ENCODE assay signal across 9 mouse cellular contexts in the genomic region with DNA sequence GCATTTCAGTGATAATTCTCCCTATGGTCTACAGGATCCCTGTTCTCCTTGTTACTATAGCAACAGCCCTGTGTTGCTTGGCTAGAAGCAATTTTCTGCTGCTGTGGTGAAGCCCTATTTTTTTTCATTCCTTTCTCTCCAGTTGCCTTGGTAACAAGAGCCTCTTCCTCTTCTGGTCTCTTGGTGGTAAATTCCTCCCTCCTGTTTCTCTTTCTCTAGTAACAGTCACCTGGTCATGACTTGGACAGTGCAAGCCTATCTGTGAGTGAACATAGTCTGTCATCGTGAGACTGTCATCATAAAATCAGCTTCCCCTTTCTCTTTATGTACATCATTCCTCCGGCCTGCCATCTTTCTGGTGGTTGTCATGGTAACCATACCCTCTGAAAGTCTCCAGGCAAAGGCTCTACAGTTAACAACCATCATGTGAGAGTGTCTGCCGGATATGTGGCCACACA. TPM values are rescaled to one million over a fixed set of nuclear protein-coding genes. Genes with fewer than 3 reads are reported as not detected.
A peak's percentile ranks its signal among the peaks of the same experiment; 100 is the strongest.
DNase-seq lines count a peak whose midpoint lies in the region; ATAC-seq and TF ChIP-seq lines count a peak whose summit lies in the region.
"Had no signal": no experiment of that assay in that cellular context is flagged by ENCODE, and none has a peak within 500 bp of the region (broad histone marks: within the 10 kb centered on the region; RNA-seq: fewer than 3 reads in every experiment).

No protein-coding gene starts in this region.

- H3K4me1 ChIP-seq in CH12.LX (ENCODE audit: control insufficient read depth in 1 of 2, insufficient read depth in 2 of 2) = peaks cover 4 to 36% of the 10 kb centered on the region in 2 experiments; a peak in 3 of 4 replicates
- peaks cover 57% of the 10 kb centered on the region for H3K4me1 ChIP-seq in hindbrain, embryonic 15.5 days (replicated peaks)
- H3K4me1 ChIP-seq in thymus, adult 2 months (replicated peaks; ENCODE audit: control insufficient read depth, insufficient read depth, low read length) = peaks cover 7% of the 10 kb centered on the region
- H3K4me1 ChIP-seq in intestine, embryonic 16.5 days (ENCODE audit: control insufficient read depth, insufficient read depth, low read length) = peaks cover 16% of the 10 kb centered on the region

- H3K36me3 ChIP-seq in CH12.LX (replicated peaks in 1 of 2; ENCODE audit: control insufficient read depth in 1 of 2, insufficient read depth in 1 of 2, low read length in 1 of 2) = peaks cover 0 to 2% of the 10 kb centered on the region in 2 experiments
- H3K36me3 ChIP-seq in hindbrain, embryonic 15.5 days = no peaks in the 10 kb centered on the region
- no peaks in the 10 kb centered on the region for H3K36me3 ChIP-seq in thymus, adult 2 months (ENCODE audit: control insufficient read depth, insufficient read depth, low read length)
- H3K36me3 ChIP-seq in intestine, embryonic 16.5 days (ENCODE audit: control insufficient read depth, insufficient read depth, low read length) = no peaks in the 10 kb centered on the region

- no peaks in the 10 kb centered on the region for H3K27me3 ChIP-seq in CH12.LX (replicated peaks)
- H3K27me3 ChIP-seq in hindbrain, embryonic 15.5 days = no peaks in the 10 kb centered on the region
- no peaks in the 10 kb centered on the region for H3K27me3 ChIP-seq in thymus, adult 2 months (ENCODE audit: control insufficient read depth, insufficient read depth, low read length)
- no peaks in the 10 kb centered on the region for H3K27me3 ChIP-seq in intestine, embryonic 16.5 days (replicated peaks; ENCODE audit: control insufficient read depth, insufficient read depth, low read length)

- H3K9ac ChIP-seq in CH12.LX (ENCODE audit: insufficient read depth, low read depth) = no peak overlapping the region
- no peak overlapping the region for H3K9ac ChIP-seq in hindbrain, embryonic 15.5 days
- H3K9ac ChIP-seq in intestine, embryonic 16.5 days (ENCODE audit: low read depth, low read length) = no peak overlapping the region

- peaks cover 24% of the 10 kb centered on the region for H3K79me2 ChIP-seq in CH12.LX (replicated peaks; ENCODE audit: control insufficient read depth, extremely low read depth, insufficient read depth, poor library complexity, severe bottlenecking)

- no peaks in the 10 kb centered on the region for H3K9me3 ChIP-seq in CH12.LX (replicated peaks; ENCODE audit: low read length)
- no peaks in the 10 kb centered on the region for H3K9me3 ChIP-seq in hindbrain, embryonic 15.5 days
- no peaks in the 10 kb centered on the region for H3K9me3 ChIP-seq in intestine, embryonic 16.5 days (ENCODE audit: control insufficient read depth, low read length)

- WGBS in hindbrain, embryonic 15.5 days = 6% methylated on average over 3 of the region's 3 CpGs
- WGBS in thymus, adult 2 months = 17% methylated on average over 3 of the region's 3 CpGs
- 37% methylated on average over 3 of the region's 3 CpGs for WGBS in intestine, embryonic 16.5 days

- no peak for TF ChIP-seq RAD21 in CH12.LX (IDR thresholded peaks at IDR 0.05; ENCODE audit: low read depth, low read length)

- DNase-seq in CH12.LX (ENCODE audit: extremely low read depth) = peak; percentile 56
- DNase-seq in embryo, embryonic 11 days = peak; percentile 82
- DNase-seq in thymus, adult 2 months = no peak
- DNase-seq in adrenal gland, adult 2 months = no peak

- TF ChIP-seq CTCF in CH12.LX (conservative IDR thresholded peaks at IDR 0.05 in 1 of 2, IDR thresholded peaks at IDR 0.05 in 1 of 2; ENCODE audit: low read depth in 2 of 2, low read length in 2 of 2) = no peak
- TF ChIP-seq CTCF in thymus, adult 2 months (IDR thresholded peaks at IDR 0.05; ENCODE audit: borderline replicate concordance, control insufficient read depth, extremely low read depth, insufficient read depth, low read length, poor library complexity) = no peak

- no peak overlapping the region for H3K27ac ChIP-seq in CH12.LX (ENCODE audit: insufficient read depth, low read depth)
- peak overlapping the region; percentile 96 for H3K27ac ChIP-seq in hindbrain, embryonic 15.5 days (replicated peaks)
- H3K27ac ChIP-seq in thymus, adult 2 months (ENCODE audit: control insufficient read depth, insufficient read depth, low read length) = no peak overlapping the region
- no peak overlapping the region for H3K27ac ChIP-seq in intestine, embryonic 16.5 days (ENCODE audit: low read length)
- H3K27ac ChIP-seq: macrophage had no signal

- dilution Hi-C loops in CH12.LX (cut with MboI; ENCODE audit: extremely low pct_ligation_motif_present, extremely low pct_unique_long_range_greater_than_20kb, low sequenced_read_pairs) = no loop called here

- TF ChIP-seq POLR2A in CH12.LX (IDR thresholded peaks at IDR 0.05; ENCODE audit: low read depth, low read length) = no peak
- no peak for TF ChIP-seq POLR2A in thymus, adult 2 months (IDR thresholded peaks at IDR 0.05; ENCODE audit: control insufficient read depth, extremely low read depth, insufficient read depth, low read length, poor library complexity)

- in situ Hi-C loops in CH12.LX (cut with MboI; ENCODE audit: low pct_ligation_motif_present, low pct_unique_long_range_greater_than_20kb, low sequenced_read_pairs) = no loop called here

- no peak overlapping the region for H3K4me2 ChIP-seq in CH12.LX (ENCODE audit: insufficient read depth, low read depth, poor library complexity, severe bottlenecking)
- peak overlapping the region; percentile 49 for H3K4me2 ChIP-seq in hindbrain, embryonic 15.5 days
- H3K4me2 ChIP-seq in intestine, embryonic 16.5 days (ENCODE audit: low read depth, low read length) = no peak overlapping the region

- peak; percentile 83 for ATAC-seq in hindbrain, embryonic 15.5 days (ENCODE audit: low FRiP score, low read depth)
- ATAC-seq in monocyte, adult 5-6 weeks (replicated peaks; ENCODE audit: insufficient number of reproducible peaks, low FRiP score, low TSS enrichment, poor library complexity, severe bottlenecking) = peak; percentile 55
- ATAC-seq in intestine, embryonic 16.5 days = no peak
- no peak for ATAC-seq in activated CD4-positive, CD25-positive, alpha-beta regulatory T cell, adult 4 months

- TF ChIP-seq EP300 in CH12.LX (IDR thresholded peaks at IDR 0.05; ENCODE audit: low read length) = no peak

- H3K4me3 ChIP-seq in CH12.LX (replicated peaks in 1 of 3; ENCODE audit: low read depth in 2 of 3, low read length in 2 of 3, poor library complexity in 1 of 3) = no peak overlapping the region
- H3K4me3 ChIP-seq in hindbrain, embryonic 15.5 days = 0 out of 2 replicates have a peak overlapping the region, but pooled peaks have one; percentile 3
- no peak overlapping the region for H3K4me3 ChIP-seq in thymus, adult 2 months (ENCODE audit: control insufficient read depth, insufficient read depth, low read length)
- no peak overlapping the region for H3K4me3 ChIP-seq in intestine, embryonic 16.5 days (ENCODE audit: low read length)

TF ChIP-seq in CH12.LX, 34 proteins besides CTCF, POLR2A, EP300 and RAD21:
- no peak for TF ChIP-seq JUND (conservative IDR thresholded peaks at IDR 0.05; ENCODE audit: low read depth, low read length)
- TF ChIP-seq ETS1 (conservative IDR thresholded peaks at IDR 0.05; ENCODE audit: low read depth, low read length) = no peak
- peak; percentile 82 for TF ChIP-seq ZNF384 (IDR thresholded peaks at IDR 0.05; ENCODE audit: low read depth, low read length)
- no peak for TF ChIP-seq RCOR1 (conservative IDR thresholded peaks at IDR 0.05; ENCODE audit: low read depth, low read length)

RNA-seq across cellular contexts. Expression of a gene that starts 2.4 kb away (rescaled TPM):
- 17.7 and 18.9 TPM in 2 replicates for total RNA-seq in CH12.LX (2012; rRNA removed)
- 21.3 and 21.9 TPM in 2 replicates for total RNA-seq in CH12.LX (2014; rRNA removed)
- polyA plus RNA-seq in CH12.LX (2012; ENCODE audit: insufficient read length, low read depth) = 19.8 and 22.2 TPM in 2 replicates
- 21.6 and 21.7 TPM in 2 replicates for polyA plus RNA-seq in hindbrain, embryonic 15.5 days (2015; fragmentation: Nextera tagmentation; extraction: Ambion mirVana)
- 14.1 to 23.3 TPM (median 15.6 TPM) in 3 replicates for total RNA-seq in monocyte, adult 5-6 weeks (2017)
- 8.3 and 9.3 TPM in 2 replicates for polyA plus RNA-seq in thymus, adult 2 months (2012; rRNA removed)
- 12.7 and 16.0 TPM in 2 replicates for polyA plus RNA-seq in intestine, embryonic 16.5 days (2015; fragmentation: Nextera tagmentation; extraction: Ambion mirVana)
- 10 to 100 TPM; 17.0 to 21.8 TPM for total RNA-seq in adrenal gland, adult 2 months (2021)
- polyA plus RNA-seq in adrenal gland, adult 2 months (2012; rRNA removed) = 3.4 and 4.3 TPM in 2 replicates
- 10 to 100 TPM; 16.5 to 17.2 TPM for polyA plus RNA-seq in activated CD4-positive, CD25-positive, alpha-beta regulatory T cell, adult 4 months (2017; shearing (Covaris generic))

RNA-seq across cellular contexts. Expression of a gene that starts 18.5 kb away (rescaled TPM):
- total RNA-seq in CH12.LX (2012; rRNA removed) (0.46 and 0.51 TPM in 2 replicates), CH12.LX (2014; rRNA removed) (0.38 and 0.41 TPM in 2 replicates)
- polyA plus RNA-seq in CH12.LX (2012; ENCODE audit: insufficient read length, low read depth) = 0.44 and 0.65 TPM in 2 replicates
- polyA plus RNA-seq in hindbrain, embryonic 15.5 days (2015; fragmentation: Nextera tagmentation; extraction: Ambion mirVana) = 63.0 and 66.3 TPM in 2 replicates
- total RNA-seq in monocyte, adult 5-6 weeks (2017) = 1.3 TPM in 1 of 3 replicates, not detected in the others
- polyA plus RNA-seq in thymus, adult 2 months (2012; rRNA removed) = 4.3 and 5.2 TPM in 2 replicates
- polyA plus RNA-seq in intestine, embryonic 16.5 days (2015; fragmentation: Nextera tagmentation; extraction: Ambion mirVana) = 5.1 and 5.3 TPM in 2 replicates
- 1 to 10 TPM; 1.6 to 2.6 TPM for total RNA-seq in adrenal gland, adult 2 months (2021)
- polyA plus RNA-seq in adrenal gland, adult 2 months (2012; rRNA removed) = 0.54 and 1.2 TPM in 2 replicates
- not detected for polyA plus RNA-seq in activated CD4-positive, CD25-positive, alpha-beta regulatory T cell, adult 4 months (2017; shearing (Covaris generic))

RNA-seq across cellular contexts. Expression of a gene that starts 53.0 kb away (rescaled TPM):
- total RNA-seq in CH12.LX (2012; rRNA removed) (17.3 and 29.8 TPM in 2 replicates), CH12.LX (2014; rRNA removed) (15.2 and 18.3 TPM in 2 replicates)
- 13.0 and 17.4 TPM in 2 replicates for polyA plus RNA-seq in CH12.LX (2012; ENCODE audit: insufficient read length, low read depth)
- polyA plus RNA-seq in hindbrain, embryonic 15.5 days (2015; fragmentation: Nextera tagmentation; extraction: Ambion mirVana) = 28.8 and 32.3 TPM in 2 replicates
- not detected in 3 replicates for total RNA-seq in monocyte, adult 5-6 weeks (2017)
- polyA plus RNA-seq in thymus, adult 2 months (2012; rRNA removed) = 3.2 and 3.5 TPM in 2 replicates
- polyA plus RNA-seq in intestine, embryonic 16.5 days (2015; fragmentation: Nextera tagmentation; extraction: Ambion mirVana) = 3.3 and 4.0 TPM in 2 replicates
- total RNA-seq in adrenal gland, adult 2 months (2021) = 10 to 100 TPM in 1 of 2 experiments, 1 to 10 TPM in 1; 3.7 to 28.5 TPM
- polyA plus RNA-seq in adrenal gland, adult 2 months (2012; rRNA removed) = 0.46 and 0.62 TPM in 2 replicates
- 1 to 10 TPM; 1.3 to 1.6 TPM for polyA plus RNA-seq in activated CD4-positive, CD25-positive, alpha-beta regulatory T cell, adult 4 months (2017; shearing (Covaris generic))
- polyA plus RNA-seq: macrophage had no signal

Comparison
In these comparisons a context has a peak if more than half of its experiments do, and no peak if none do; other contexts are left out.
1. DNase-seq: peak in CH12.LX (single experiment) and embryo, embryonic 11 days (single experiment); none in thymus, adult 2 months (single experiment) and adrenal gland, adult 2 months (single experiment).
2. ATAC-seq: peak in hindbrain, embryonic 15.5 days (single experiment) and monocyte, adult 5-6 weeks (single experiment); none in intestine, embryonic 16.5 days (single experiment) and activated CD4-positive, CD25-positive, alpha-beta regulatory T cell, adult 4 months (single experiment).
3. RNA of a gene that starts 18.5 kb away (polyA plus RNA-seq): 63.0 to 66.3 TPM in hindbrain, embryonic 15.5 days; 4.3 to 5.2 TPM in thymus, adult 2 months, 5.1 to 5.3 TPM in intestine, embryonic 16.5 days, 0.54 to 1.2 TPM in adrenal gland, adult 2 months, 0.44 to 0.65 TPM in CH12.LX and not detected in activated CD4-positive, CD25-positive, alpha-beta regulatory T cell, adult 4 months; every median in the first group is over 10 times any median in the second.